Mouse (Mus musculus): ENCODE measurements around the gene Lrig2. TPM values are rescaled to one million over a fixed set of nuclear protein-coding genes. Genes with fewer than 3 reads are reported as not detected.

Lrig2 gene
- total RNA-seq, 1 experiment = 21.7 TPM

- Histone ChIP-seq H3K27ac (ENCODE audit: insufficient read depth, low read depth, low read length, poor library complexity, severe bottlenecking) (no peak overlapping the region), H3K9me3 (ENCODE audit: control insufficient read depth, insufficient read depth, low read depth, low read length) (no peaks in the 10 kb centered on the region), H3K4me3 (ENCODE audit: insufficient read depth in 1 of 2, low read depth in 1 of 2, low read length in 2 of 2, poor library complexity in 1 of 2, severe bottlenecking in 1 of 2) (no peak overlapping the region), H3K9ac (ENCODE audit: insufficient read depth, low read depth, low read length, poor library complexity, severe bottlenecking) (no peak overlapping the region), H3K4me1 (ENCODE audit: control insufficient read depth in 2 of 2, insufficient read depth in 2 of 2, low read length in 2 of 2, poor library complexity in 1 of 2) (no peaks in the 10 kb centered on the region), H3K36me3 (ENCODE audit: control insufficient read depth, insufficient read depth, low read length, poor library complexity, severe bottlenecking) (no peaks in the 10 kb centered on the region)
- TF ChIP-seq ZNF384 (IDR thresholded peaks at IDR 0.05; ENCODE audit: low read depth, low read length) (no peak), HCFC1 (IDR thresholded peaks at IDR 0.05; ENCODE audit: borderline replicate concordance, insufficient read depth, low read length) (no peak), MAFK (IDR thresholded peaks at IDR 0.05; ENCODE audit: insufficient read depth, low read depth, low read length) (no peak), ZC3H11A (IDR thresholded peaks at IDR 0.05; ENCODE audit: borderline replicate concordance, low read depth, low read length) (no peak), CHD2 (IDR thresholded peaks at IDR 0.05; ENCODE audit: low read depth, low read length) (no peak)
- DNase-seq (ENCODE audit: low read depth, low spot score) = no peak
- in situ Hi-C loops (cut with MboI; ENCODE audit: low sequenced_read_pairs in 2 of 2, unreplicated experiment in 2 of 2) = no loop called here
Observed at GRCm38 (mm10) chr3:104533223-104533622, 21.5 kb upstream of the Lrig2 start.

- no peak overlapping the region for H3K4me3 ChIP-seq (ENCODE audit: insufficient read depth in 1 of 2, low read depth in 1 of 2, low read length in 2 of 2, poor library complexity in 1 of 2, severe bottlenecking in 1 of 2)
- no peak overlapping the region for H3K27ac ChIP-seq (ENCODE audit: insufficient read depth, low read depth, low read length, poor library complexity, severe bottlenecking)
- in situ Hi-C loops (cut with MboI; ENCODE audit: low sequenced_read_pairs in 2 of 2, unreplicated experiment in 2 of 2) = no loop called here
- no peaks in the 10 kb centered on the region for H3K36me3 ChIP-seq (ENCODE audit: control insufficient read depth, insufficient read depth, low read length, poor library complexity, severe bottlenecking)
- H3K9ac ChIP-seq (ENCODE audit: insufficient read depth, low read depth, low read length, poor library complexity, severe bottlenecking) = no peak overlapping the region
- DNase-seq (ENCODE audit: low read depth, low spot score) = no peak
- TF ChIP-seq HCFC1 (IDR thresholded peaks at IDR 0.05; ENCODE audit: borderline replicate concordance, insufficient read depth, low read length) (no peak), ZC3H11A (IDR thresholded peaks at IDR 0.05; ENCODE audit: borderline replicate concordance, low read depth, low read length) (no peak), CHD2 (IDR thresholded peaks at IDR 0.05; ENCODE audit: low read depth, low read length) (no peak), MAFK (IDR thresholded peaks at IDR 0.05; ENCODE audit: insufficient read depth, low read depth, low read length) (no peak), ZNF384 (IDR thresholded peaks at IDR 0.05; ENCODE audit: low read depth, low read length) (no peak)
- no peaks in the 10 kb centered on the region for H3K4me1 ChIP-seq (ENCODE audit: control insufficient read depth in 2 of 2, insufficient read depth in 2 of 2, low read length in 2 of 2, poor library complexity in 1 of 2)
- no peaks in the 10 kb centered on the region for H3K9me3 ChIP-seq (ENCODE audit: control insufficient read depth, insufficient read depth, low read depth, low read length)
Observed at GRCm38 (mm10) chr3:104526115-104526882, 14.6 kb upstream of the Lrig2 start.

DNA sequence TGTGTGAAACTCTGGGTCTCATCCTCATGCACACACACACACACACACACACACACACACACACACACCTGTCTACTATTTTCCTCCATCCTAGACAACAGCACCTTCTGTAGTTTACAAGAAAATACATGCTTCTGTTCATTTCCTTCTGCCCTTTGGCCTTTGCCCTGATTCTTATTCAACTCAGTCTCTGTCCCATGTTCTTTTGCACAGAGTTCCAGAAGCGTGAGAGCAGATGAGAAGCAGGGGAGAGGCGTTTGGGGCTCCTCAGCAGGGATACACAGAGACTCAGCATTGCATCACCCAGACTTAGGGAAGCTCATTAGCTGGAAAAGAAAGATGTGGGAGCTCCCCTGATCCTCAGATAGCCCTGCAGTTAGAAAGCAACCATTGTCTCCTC, 13.8 kb upstream of the Lrig2 start:
- Histone ChIP-seq H3K4me1 (ENCODE audit: control insufficient read depth in 2 of 2, insufficient read depth in 2 of 2, low read length in 2 of 2, poor library complexity in 1 of 2) (no peaks in the 10 kb centered on the region), H3K36me3 (ENCODE audit: control insufficient read depth, insufficient read depth, low read length, poor library complexity, severe bottlenecking) (no peaks in the 10 kb centered on the region), H3K4me3 (ENCODE audit: insufficient read depth in 1 of 2, low read depth in 1 of 2, low read length in 2 of 2, poor library complexity in 1 of 2, severe bottlenecking in 1 of 2) (no peak overlapping the region), H3K9me3 (ENCODE audit: control insufficient read depth, insufficient read depth, low read depth, low read length) (no peaks in the 10 kb centered on the region), H3K27ac (ENCODE audit: insufficient read depth, low read depth, low read length, poor library complexity, severe bottlenecking) (no peak overlapping the region), H3K9ac (ENCODE audit: insufficient read depth, low read depth, low read length, poor library complexity, severe bottlenecking) (no peak overlapping the region)
- no peak for DNase-seq (ENCODE audit: low read depth, low spot score)
- in situ Hi-C loops (cut with MboI; ENCODE audit: low sequenced_read_pairs in 2 of 2, unreplicated experiment in 2 of 2) = no loop called here
- TF ChIP-seq HCFC1 (IDR thresholded peaks at IDR 0.05; ENCODE audit: borderline replicate concordance, insufficient read depth, low read length) (no peak), ZC3H11A (IDR thresholded peaks at IDR 0.05; ENCODE audit: borderline replicate concordance, low read depth, low read length) (no peak), MAFK (IDR thresholded peaks at IDR 0.05; ENCODE audit: insufficient read depth, low read depth, low read length) (no peak), ZNF384 (IDR thresholded peaks at IDR 0.05; ENCODE audit: low read depth, low read length) (no peak), CHD2 (IDR thresholded peaks at IDR 0.05; ENCODE audit: low read depth, low read length) (no peak)

DNA sequence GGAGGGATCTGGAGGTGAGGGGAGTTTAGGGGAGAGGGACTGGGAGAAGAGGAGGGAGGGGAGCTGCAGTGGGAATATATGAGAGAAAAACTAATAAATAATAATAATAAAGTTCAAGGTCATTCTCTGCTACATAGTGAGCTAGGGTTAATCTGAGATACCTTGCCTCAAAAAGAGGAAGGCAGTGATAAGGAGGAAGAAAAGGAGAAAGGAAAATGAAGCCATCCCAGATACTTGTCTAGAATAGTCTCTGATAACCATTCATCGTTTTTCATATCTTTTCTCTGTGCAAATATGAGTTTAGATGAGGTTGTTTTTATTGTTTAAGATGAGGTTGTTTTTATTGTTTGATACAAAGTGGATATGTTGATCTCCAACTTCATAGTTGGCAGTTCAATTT, 13.3 kb upstream of the Lrig2 start:
- in situ Hi-C loops (cut with MboI; ENCODE audit: low sequenced_read_pairs in 2 of 2, unreplicated experiment in 2 of 2) = no loop called here
- no peak for DNase-seq (ENCODE audit: low read depth, low spot score)
- H3K4me1 ChIP-seq (ENCODE audit: control insufficient read depth in 2 of 2, insufficient read depth in 2 of 2, low read length in 2 of 2, poor library complexity in 1 of 2) = no peaks in the 10 kb centered on the region
- H3K36me3 ChIP-seq (ENCODE audit: control insufficient read depth, insufficient read depth, low read length, poor library complexity, severe bottlenecking) = no peaks in the 10 kb centered on the region
- no peak for TF ChIP-seq MAFK (IDR thresholded peaks at IDR 0.05; ENCODE audit: insufficient read depth, low read depth, low read length)
- no peak for TF ChIP-seq HCFC1 (IDR thresholded peaks at IDR 0.05; ENCODE audit: borderline replicate concordance, insufficient read depth, low read length)
- TF ChIP-seq ZC3H11A (IDR thresholded peaks at IDR 0.05; ENCODE audit: borderline replicate concordance, low read depth, low read length) = no peak
- no peak for TF ChIP-seq CHD2 (IDR thresholded peaks at IDR 0.05; ENCODE audit: low read depth, low read length)
- no peak for TF ChIP-seq ZNF384 (IDR thresholded peaks at IDR 0.05; ENCODE audit: low read depth, low read length)
- H3K4me3 ChIP-seq (ENCODE audit: insufficient read depth in 1 of 2, low read depth in 1 of 2, low read length in 2 of 2, poor library complexity in 1 of 2, severe bottlenecking in 1 of 2) = no peak overlapping the region
- no peak overlapping the region for H3K27ac ChIP-seq (ENCODE audit: insufficient read depth, low read depth, low read length, poor library complexity, severe bottlenecking)
- no peak overlapping the region for H3K9ac ChIP-seq (ENCODE audit: insufficient read depth, low read depth, low read length, poor library complexity, severe bottlenecking)
- H3K9me3 ChIP-seq (ENCODE audit: control insufficient read depth, insufficient read depth, low read depth, low read length) = no peaks in the 10 kb centered on the region
